Mouse (Mus musculus): ENCODE results near the gene Mfsd4b3. TPM values are rescaled to one million over a fixed set of nuclear protein-coding genes. Genes with fewer than 3 reads are reported as not detected.
A peak's percentile ranks its signal among the peaks of the same experiment; 100 is the strongest.

Mfsd4b3 gene
- polyA plus RNA-seq, 1 experiment from 2014 or later, result 7.8 TPM

- DNase-seq (ENCODE audit: low spot score) (no peak), ATAC-seq (replicated peaks; ENCODE audit: low FRiP score, low read depth) (no peak)
- Histone ChIP-seq H3K4me1 (replicated peaks; ENCODE audit: insufficient read depth, low read length) (0 out of 2 replicates have a peak, but pooled peaks cover 3% of the 10 kb centered on the region), H3K27ac (no peak overlapping the region), H3K36me3 (ENCODE audit: insufficient read depth, low read length) (no peaks in the 10 kb centered on the region), H3K4me2 (ENCODE audit: low read length) (no peak overlapping the region), H3K4me3 (replicated peaks; ENCODE audit: low read depth, low read length) (no peak overlapping the region), H3K9me3 (replicated peaks; ENCODE audit: low read length) (no peaks in the 10 kb centered on the region), H3K27me3 (ENCODE audit: insufficient read depth, low read length) (no peaks in the 10 kb centered on the region), H3K9ac (ENCODE audit: low read depth, low read length) (no peak overlapping the region)
- WGBS, result 70% methylated on average over 3 of the region's 3 CpGs
- no peak for TF ChIP-seq CTCF (IDR thresholded peaks at IDR 0.05; ENCODE audit: low read depth)
These were observed 55.8 kb downstream of the Mfsd4b3 start for GRCm38 (mm10) chr10:39904191-39904590.

- H3K27ac ChIP-seq, result peak within 1 kb of the TSS; percentile 85
- H3K4me2 ChIP-seq (ENCODE audit: low read length), result peak within 1 kb of the TSS; percentile 77
- peak; percentile 13; the same call in 1 of the 2 replicates for TF ChIP-seq CTCF (IDR thresholded peaks at IDR 0.05; ENCODE audit: low read depth)
- WGBS, result 1% methylated on average over 41 of the region's 41 CpGs
- no peaks in the 10 kb centered on the region for H3K27me3 ChIP-seq (ENCODE audit: insufficient read depth, low read length)
- DNase-seq (ENCODE audit: low spot score), result peak; percentile 95
- no peaks in the 10 kb centered on the region for H3K9me3 ChIP-seq (replicated peaks; ENCODE audit: low read length)
- peak; percentile 99 for ATAC-seq (replicated peaks; ENCODE audit: low FRiP score, low read depth)
- peaks cover 3% of the 10 kb centered on the region; the same call in 1 of the 2 replicates for H3K4me1 ChIP-seq (replicated peaks; ENCODE audit: insufficient read depth, low read length)
- peak within 1 kb of the TSS; percentile 65 for H3K4me3 ChIP-seq (replicated peaks; ENCODE audit: low read depth, low read length)
- peak within 1 kb of the TSS; percentile 73 for H3K9ac ChIP-seq (ENCODE audit: low read depth, low read length)
- no peaks in the 10 kb centered on the region for H3K36me3 ChIP-seq (ENCODE audit: insufficient read depth, low read length)
These were observed 61.0 kb downstream of the Mfsd4b3 start, which contains the start of gene Mfsd4b4 for GRCm38 (mm10) chr10:39898874-39899371. Gene Mfsd4b4 (minus strand): TSS chr10:39899238.

Other genes with a start within 250 kb of the Mfsd4b3 start
- gene Rev3l, start 228.0 kb downstream of the Mfsd4b3 start, polyA plus RNA-seq (2015; fragmentation: Nextera tagmentation; extraction: Ambion mirVana), result 12.1 and 14.1 TPM in 2 replicates
- gene Mfsd4b4, start 60.9 kb downstream of the Mfsd4b3 start, polyA plus RNA-seq (2015; fragmentation: Nextera tagmentation; extraction: Ambion mirVana), result 4.6 and 5.3 TPM in 2 replicates
- gene Mfsd4b2, start 33.2 kb downstream of the Mfsd4b3 start, polyA plus RNA-seq (2015; fragmentation: Nextera tagmentation; extraction: Ambion mirVana), result not detected in 2 replicates
- 11.8 and 13.3 TPM in 2 replicates for gene Mfsd4b5, start 26.5 kb upstream of the Mfsd4b3 start, polyA plus RNA-seq (2015; fragmentation: Nextera tagmentation; extraction: Ambion mirVana)
- gene Mfsd4b1, start 65.1 kb upstream of the Mfsd4b3 start, polyA plus RNA-seq (2015; fragmentation: Nextera tagmentation; extraction: Ambion mirVana), result 34.8 and 37.2 TPM in 2 replicates
- gene Slc16a10, start 182.1 kb upstream of the Mfsd4b3 start, polyA plus RNA-seq (2015; fragmentation: Nextera tagmentation; extraction: Ambion mirVana), result 10.0 and 10.1 TPM in 2 replicates